Mouse (Mus musculus): ENCODE results near the gene Olfr323.

DNA sequence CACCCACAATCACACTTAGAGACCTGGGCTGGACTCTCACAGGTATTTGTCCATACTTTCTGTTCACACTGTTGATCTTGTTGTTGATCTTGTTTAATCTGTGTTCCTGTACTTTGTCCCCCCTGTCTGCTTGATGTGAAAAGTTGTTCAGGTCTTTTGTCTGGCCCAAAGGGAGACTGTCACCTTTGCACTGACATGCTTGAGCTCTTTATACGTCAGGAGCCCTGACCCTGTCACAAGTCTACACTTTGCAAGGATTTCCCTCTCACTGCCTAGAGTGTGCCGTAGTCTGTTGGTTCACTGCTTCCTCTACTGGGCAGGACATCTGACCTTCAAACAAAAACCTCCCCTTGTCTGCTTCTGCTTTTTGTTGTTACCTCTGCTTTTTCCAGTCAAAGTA, 25.6 kb downstream of the Olfr323 start:
- TF ChIP-seq CTCF (IDR thresholded peaks at IDR 0.05; ENCODE audit: low read depth) (no peak), EP300 (IDR thresholded peaks at IDR 0.05; ENCODE audit: low read depth) (no peak)

All from heart, postnatal 0 days (tissue).